Comparison of ENCODE assay signal across 15 mouse cellular contexts in genomic region chr5:96629851-96630250, GRCm38 (mm10).
DNase-seq lines count a peak whose midpoint lies in the region; ATAC-seq lines count a peak whose summit lies in the region.
"Had no signal": no experiment of that assay in that cellular context is flagged by ENCODE, and none has a peak within 500 bp of the region (broad histone marks: within the 10 kb centered on the region; RNA-seq: fewer than 3 reads in every experiment).

No protein-coding gene starts in this region.

- H3K27me3 ChIP-seq in heart, embryonic 16.5 days (ENCODE audit: control insufficient read depth, insufficient read depth, low read length), result no peaks in the 10 kb centered on the region
- no peaks in the 10 kb centered on the region for H3K27me3 ChIP-seq in midbrain, embryonic 15.5 days (replicated peaks)
- H3K27me3 ChIP-seq: liver, embryonic 15.5 days had no signal

- peak overlapping the region; percentile 29 for H3K4me3 ChIP-seq in heart, embryonic 16.5 days (ENCODE audit: low read length)
- H3K4me3 ChIP-seq in midbrain, embryonic 15.5 days, result no peak overlapping the region
- H3K4me3 ChIP-seq: gastrocnemius, adult 2 months; layer of hippocampus, adult 2 months; liver, embryonic 15.5 days had no signal

- H3K4me1 ChIP-seq in heart, embryonic 16.5 days (ENCODE audit: control insufficient read depth, insufficient read depth, low read length), result peaks cover 7% of the 10 kb centered on the region
- H3K4me1 ChIP-seq in midbrain, embryonic 15.5 days, result 0 out of 2 replicates have a peak, but pooled peaks cover 8% of the 10 kb centered on the region
- H3K4me1 ChIP-seq: liver, embryonic 15.5 days had no signal

- peak overlapping the region; percentile 51 for H3K9ac ChIP-seq in heart, embryonic 16.5 days (ENCODE audit: low read length)
- no peak overlapping the region for H3K9ac ChIP-seq in midbrain, embryonic 15.5 days
- H3K9ac ChIP-seq: liver, embryonic 15.5 days had no signal

- peak overlapping the region; percentile 92 for H3K27ac ChIP-seq in heart, embryonic 16.5 days (ENCODE audit: low read length)
- H3K27ac ChIP-seq in midbrain, embryonic 15.5 days, result no peak overlapping the region
- H3K27ac ChIP-seq: gastrocnemius, adult 2 months; layer of hippocampus, adult 2 months; liver, embryonic 15.5 days had no signal

- 37% methylated on average over 8 of the region's 8 CpGs for WGBS in heart, embryonic 16.5 days
- WGBS in midbrain, embryonic 15.5 days, result 54% methylated on average over 8 of the region's 8 CpGs

- DNase-seq in embryo, embryonic 10 days (ENCODE audit: low spot score), result peak; percentile 11
- DNase-seq in embryo, embryonic 11 days, result no peak
- peak; percentile 16 to 17 for DNase-seq in left cerebral cortex, postnatal 14 days (ENCODE audit: low spot score in 2 of 2)
- DNase-seq in left cerebral cortex, postnatal 4 days, result no peak
- DNase-seq in thymus, postnatal 25 days, result no peak
- no peak for DNase-seq in yolk sac, embryonic 10.5 days (ENCODE audit: low spot score)
- DNase-seq: adrenal gland, adult 2 months; cerebellum, postnatal 36 days; gastrocnemius, adult 2 months; lung, postnatal 4 days; spleen, adult 18-20 months had no signal

- intact Hi-C loops in left cerebral cortex, postnatal 14 days (cut with DNase I), result no loop called here
- intact Hi-C loops in left cerebral cortex, postnatal 4 days (cut with DNase I), result no loop called here

- no peaks in the 10 kb centered on the region; the same call in 1 of the 2 replicates for H3K36me3 ChIP-seq in heart, embryonic 16.5 days (ENCODE audit: control insufficient read depth, insufficient read depth)
- no peaks in the 10 kb centered on the region for H3K36me3 ChIP-seq in midbrain, embryonic 15.5 days (replicated peaks)
- H3K36me3 ChIP-seq: liver, embryonic 15.5 days had no signal

- H3K4me2 ChIP-seq in heart, embryonic 16.5 days (ENCODE audit: low read depth, low read length), result peak overlapping the region; percentile 58
- H3K4me2 ChIP-seq in midbrain, embryonic 15.5 days, result peak overlapping the region; percentile 3; the same call in 1 of the 2 replicates
- H3K4me2 ChIP-seq: liver, embryonic 15.5 days had no signal

- no peaks in the 10 kb centered on the region for H3K9me3 ChIP-seq in heart, embryonic 16.5 days (replicated peaks; ENCODE audit: control insufficient read depth, low read length)
- H3K9me3 ChIP-seq in midbrain, embryonic 15.5 days, result no peaks in the 10 kb centered on the region
- H3K9me3 ChIP-seq: liver, embryonic 15.5 days had no signal

- peak; percentile 93 for ATAC-seq in heart, embryonic 16.5 days (replicated peaks; ENCODE audit: extremely low read depth, insufficient read depth, low FRiP score)
- peak; percentile 88 for ATAC-seq in midbrain, embryonic 15.5 days (replicated peaks)

Comparison
In these comparisons a context has a peak if more than half of its experiments do, and no peak if none do; other contexts are left out.
1. DNase-seq: peak in embryo, embryonic 10 days (single experiment) and left cerebral cortex, postnatal 14 days (2 of 2); none in embryo, embryonic 11 days (single experiment), left cerebral cortex, postnatal 4 days (single experiment), thymus, postnatal 25 days (single experiment) and yolk sac, embryonic 10.5 days (single experiment).